Mouse (Mus musculus): ENCODE data around the gene Spx. TPM values are rescaled to one million over a fixed set of nuclear protein-coding genes. Genes with fewer than 3 reads are reported as not detected.

The Spx gene
- polyA plus RNA-seq, 1 experiment from 2014 or later, result 0.59 TPM

GRCm38 (mm10) chr6:142394669-142395068 lies 18.6 kb upstream of the Spx start:
- 92% methylated on average over 5 of the region's 5 CpGs for WGBS
- Histone ChIP-seq H3K4me1 (ENCODE audit: control insufficient read depth, insufficient read depth, low read length) (no peaks in the 10 kb centered on the region), H3K4me3 (ENCODE audit: low read depth, low read length) (no peak overlapping the region), H3K36me3 (replicated peaks; ENCODE audit: control insufficient read depth, insufficient read depth, low read depth, low read length) (no peaks in the 10 kb centered on the region), H3K9me3 (replicated peaks; ENCODE audit: control insufficient read depth, low read length) (no peaks in the 10 kb centered on the region), H3K9ac (replicated peaks; ENCODE audit: low read length) (no peak overlapping the region), H3K27ac (replicated peaks; ENCODE audit: low read depth, low read length) (no peak overlapping the region), H3K4me2 (ENCODE audit: low read depth, low read length) (no peak overlapping the region), H3K27me3 (ENCODE audit: control insufficient read depth, insufficient read depth, low read length) (no peaks in the 10 kb centered on the region)
- no peak for DNase-seq (ENCODE audit: low spot score)
- no peak for ATAC-seq (replicated peaks; ENCODE audit: insufficient number of reproducible peaks, low FRiP score, low TSS enrichment, low read depth)

- DNase-seq (ENCODE audit: low spot score), result no peak
- no peak overlapping the region for H3K9ac ChIP-seq (replicated peaks; ENCODE audit: low read length)
- no peaks in the 10 kb centered on the region for H3K4me1 ChIP-seq (ENCODE audit: control insufficient read depth, insufficient read depth, low read length)
- no peak overlapping the region for H3K27ac ChIP-seq (replicated peaks; ENCODE audit: low read depth, low read length)
- no peak for ATAC-seq (replicated peaks; ENCODE audit: insufficient number of reproducible peaks, low FRiP score, low TSS enrichment, low read depth)
- 91% methylated on average over 6 of the region's 6 CpGs for WGBS
- H3K9me3 ChIP-seq (replicated peaks; ENCODE audit: control insufficient read depth, low read length), result no peaks in the 10 kb centered on the region
- H3K4me3 ChIP-seq (ENCODE audit: low read depth, low read length), result no peak overlapping the region
- no peaks in the 10 kb centered on the region for H3K27me3 ChIP-seq (ENCODE audit: control insufficient read depth, insufficient read depth, low read length)
- H3K36me3 ChIP-seq (replicated peaks; ENCODE audit: control insufficient read depth, insufficient read depth, low read depth, low read length), result no peaks in the 10 kb centered on the region
- H3K4me2 ChIP-seq (ENCODE audit: low read depth, low read length), result no peak overlapping the region
Measured at GRCm38 (mm10) chr6:142395756-142396155, 17.5 kb upstream of the Spx start.

GRCm38 (mm10) chr6:142411140-142411539 lies 2.1 kb upstream of the Spx start:
- H3K9me3 ChIP-seq (replicated peaks; ENCODE audit: control insufficient read depth, low read length), result no peaks in the 10 kb centered on the region
- no peak overlapping the region for H3K27ac ChIP-seq (replicated peaks; ENCODE audit: low read depth, low read length)
- DNase-seq (ENCODE audit: low spot score), result no peak
- H3K4me2 ChIP-seq (ENCODE audit: low read depth, low read length), result no peak overlapping the region
- peaks cover 4% of the 10 kb centered on the region; the same call in 1 of the 2 replicates for H3K27me3 ChIP-seq (ENCODE audit: control insufficient read depth, insufficient read depth, low read length)
- no peaks in the 10 kb centered on the region for H3K36me3 ChIP-seq (replicated peaks; ENCODE audit: control insufficient read depth, insufficient read depth, low read depth, low read length)
- H3K4me3 ChIP-seq (ENCODE audit: low read depth, low read length), result no peak overlapping the region
- no peak overlapping the region for H3K9ac ChIP-seq (replicated peaks; ENCODE audit: low read length)
- WGBS, result 17% methylated on average over 1 of the region's 1 CpGs
- H3K4me1 ChIP-seq (ENCODE audit: control insufficient read depth, insufficient read depth, low read length), result no peaks in the 10 kb centered on the region
- ATAC-seq (replicated peaks; ENCODE audit: insufficient number of reproducible peaks, low FRiP score, low TSS enrichment, low read depth), result no peak

GRCm38 (mm10) chr6:142413845-142414244 lies 604 bp downstream of the Spx start:
- H3K4me1 ChIP-seq (ENCODE audit: control insufficient read depth, insufficient read depth, low read length), result no peaks in the 10 kb centered on the region
- no peak overlapping the region for H3K4me2 ChIP-seq (ENCODE audit: low read depth, low read length)
- DNase-seq (ENCODE audit: low spot score) (no peak), ATAC-seq (replicated peaks; ENCODE audit: insufficient number of reproducible peaks, low FRiP score, low TSS enrichment, low read depth) (no peak)
- no peaks in the 10 kb centered on the region for H3K36me3 ChIP-seq (replicated peaks; ENCODE audit: control insufficient read depth, insufficient read depth, low read depth, low read length)
- no peaks in the 10 kb centered on the region for H3K9me3 ChIP-seq (replicated peaks; ENCODE audit: control insufficient read depth, low read length)
- 15% methylated on average over 12 of the region's 12 CpGs for WGBS
- no peak overlapping the region for H3K4me3 ChIP-seq (ENCODE audit: low read depth, low read length)
- no peak overlapping the region for H3K27ac ChIP-seq (replicated peaks; ENCODE audit: low read depth, low read length)
- H3K9ac ChIP-seq (replicated peaks; ENCODE audit: low read length), result no peak overlapping the region
- H3K27me3 ChIP-seq (ENCODE audit: control insufficient read depth, insufficient read depth, low read length), result peaks cover 4% of the 10 kb centered on the region; the same call in 1 of the 2 replicates

- ATAC-seq (replicated peaks; ENCODE audit: insufficient number of reproducible peaks, low FRiP score, low TSS enrichment, low read depth), result peak; percentile 59; the same call in 1 of the 2 replicates
Measured at GRCm38 (mm10) chr6:142414597-142414996, 1.4 kb downstream of the Spx start.

GRCm38 (mm10) chr6:142424976-142425375 lies 11.7 kb downstream of the Spx start:
- 79% methylated on average over 7 of the region's 7 CpGs for WGBS
- no peaks in the 10 kb centered on the region for H3K4me1 ChIP-seq (ENCODE audit: control insufficient read depth, insufficient read depth, low read length)

More at GRCm38 (mm10) chr6:142414597-142414996, 1.4 kb downstream of the Spx start:
- DNase-seq (ENCODE audit: low spot score), result no peak
- Histone ChIP-seq H3K4me3 (ENCODE audit: low read depth, low read length) (peak overlapping the region; percentile 29), H3K4me2 (ENCODE audit: low read depth, low read length) (peak overlapping the region; percentile 49), H3K36me3 (replicated peaks; ENCODE audit: control insufficient read depth, insufficient read depth, low read depth, low read length) (no peaks in the 10 kb centered on the region), H3K27ac (replicated peaks; ENCODE audit: low read depth, low read length) (no peak overlapping the region), H3K9ac (replicated peaks; ENCODE audit: low read length) (peak overlapping the region; percentile 29; the same call in 1 of the 2 replicates), H3K4me1 (ENCODE audit: control insufficient read depth, insufficient read depth, low read length) (no peaks in the 10 kb centered on the region), H3K27me3 (ENCODE audit: control insufficient read depth, insufficient read depth, low read length) (peaks cover 4% of the 10 kb centered on the region; the same call in 1 of the 2 replicates), H3K9me3 (replicated peaks; ENCODE audit: control insufficient read depth, low read length) (no peaks in the 10 kb centered on the region)
- WGBS, result under 1% methylated on average over 24 of the region's 24 CpGs

GRCm38 (mm10) chr6:142429072-142429471 lies 15.8 kb downstream of the Spx start:
- no peak overlapping the region for H3K4me2 ChIP-seq (ENCODE audit: low read depth, low read length)
- ATAC-seq (replicated peaks; ENCODE audit: insufficient number of reproducible peaks, low FRiP score, low TSS enrichment, low read depth) (no peak), DNase-seq (ENCODE audit: low spot score) (no peak)
- H3K9me3 ChIP-seq (replicated peaks; ENCODE audit: control insufficient read depth, low read length), result no peaks in the 10 kb centered on the region
- no peaks in the 10 kb centered on the region for H3K27me3 ChIP-seq (ENCODE audit: control insufficient read depth, insufficient read depth, low read length)
- H3K27ac ChIP-seq (replicated peaks; ENCODE audit: low read depth, low read length), result no peak overlapping the region
- H3K9ac ChIP-seq (replicated peaks; ENCODE audit: low read length), result no peak overlapping the region
- no peak overlapping the region for H3K4me3 ChIP-seq (ENCODE audit: low read depth, low read length)
- H3K36me3 ChIP-seq (replicated peaks; ENCODE audit: control insufficient read depth, insufficient read depth, low read depth, low read length), result no peaks in the 10 kb centered on the region
- no peaks in the 10 kb centered on the region for H3K4me1 ChIP-seq (ENCODE audit: control insufficient read depth, insufficient read depth, low read length)

More at GRCm38 (mm10) chr6:142424976-142425375, 11.7 kb downstream of the Spx start:
- Histone ChIP-seq H3K27me3 (ENCODE audit: control insufficient read depth, insufficient read depth, low read length) (no peaks in the 10 kb centered on the region), H3K27ac (replicated peaks; ENCODE audit: low read depth, low read length) (no peak overlapping the region), H3K4me2 (ENCODE audit: low read depth, low read length) (no peak overlapping the region), H3K9ac (replicated peaks; ENCODE audit: low read length) (no peak overlapping the region), H3K9me3 (replicated peaks; ENCODE audit: control insufficient read depth, low read length) (no peaks in the 10 kb centered on the region), H3K36me3 (replicated peaks; ENCODE audit: control insufficient read depth, insufficient read depth, low read depth, low read length) (no peaks in the 10 kb centered on the region), H3K4me3 (ENCODE audit: low read depth, low read length) (no peak overlapping the region)
- DNase-seq (ENCODE audit: low spot score) (no peak), ATAC-seq (replicated peaks; ENCODE audit: insufficient number of reproducible peaks, low FRiP score, low TSS enrichment, low read depth) (no peak)

- H3K36me3 ChIP-seq (replicated peaks; ENCODE audit: control insufficient read depth, insufficient read depth, low read depth, low read length), result no peaks in the 10 kb centered on the region
- H3K9ac ChIP-seq (replicated peaks; ENCODE audit: low read length), result no peak overlapping the region
- H3K27me3 ChIP-seq (ENCODE audit: control insufficient read depth, insufficient read depth, low read length), result no peaks in the 10 kb centered on the region
- no peak overlapping the region for H3K4me3 ChIP-seq (ENCODE audit: low read depth, low read length)
- ATAC-seq (replicated peaks; ENCODE audit: insufficient number of reproducible peaks, low FRiP score, low TSS enrichment, low read depth) (no peak), DNase-seq (ENCODE audit: low spot score) (no peak)
- no peaks in the 10 kb centered on the region for H3K4me1 ChIP-seq (ENCODE audit: control insufficient read depth, insufficient read depth, low read length)
- no peak overlapping the region for H3K27ac ChIP-seq (replicated peaks; ENCODE audit: low read depth, low read length)
- no peaks in the 10 kb centered on the region for H3K9me3 ChIP-seq (replicated peaks; ENCODE audit: control insufficient read depth, low read length)
- H3K4me2 ChIP-seq (ENCODE audit: low read depth, low read length), result no peak overlapping the region
- WGBS, result 80% methylated on average over 12 of the region's 12 CpGs
Measured at GRCm38 (mm10) chr6:142451381-142451780, 38.1 kb downstream of the Spx start.

All from embryonic facial prominence, embryonic 11.5 days (tissue).